Mouse (Mus musculus): ENCODE results near the gene Tmem130. TPM values are rescaled to one million over a fixed set of nuclear protein-coding genes. Genes with fewer than 3 reads are reported as not detected.

Gene Tmem130
- polyA plus RNA-seq, 1 experiment from 2014 or later = 0.12 TPM

GRCm38 (mm10) chr5:144694161-144694560, 67.5 kb downstream of the Tmem130 start:
- Histone ChIP-seq H3K4me3 (ENCODE audit: low read length) (no peak overlapping the region), H3K4me1 (ENCODE audit: control insufficient read depth, insufficient read depth, low read length) (no peaks in the 10 kb centered on the region), H3K9me3 (ENCODE audit: control insufficient read depth, low read length) (no peaks in the 10 kb centered on the region), H3K4me2 (replicated peaks; ENCODE audit: low read depth, low read length) (no peak overlapping the region), H3K27ac (ENCODE audit: low read depth, low read length) (no peak overlapping the region), H3K36me3 (ENCODE audit: control insufficient read depth, insufficient read depth, low read length) (no peaks in the 10 kb centered on the region), H3K9ac (ENCODE audit: low read depth, low read length) (no peak overlapping the region), H3K27me3 (ENCODE audit: control insufficient read depth, insufficient read depth, low read length) (no peaks in the 10 kb centered on the region)
- WGBS = 81% methylated on average over 4 of the region's 4 CpGs
- ATAC-seq (ENCODE audit: low FRiP score, low TSS enrichment) = no peak

GRCm38 (mm10) chr5:144691421-144691820, 70.2 kb downstream of the Tmem130 start:
- ATAC-seq (ENCODE audit: low FRiP score, low TSS enrichment) = no peak

GRCm38 (mm10) chr5:144688371-144688770, 73.2 kb downstream of the Tmem130 start:
- no peak for ATAC-seq (ENCODE audit: low FRiP score, low TSS enrichment)
- no peaks in the 10 kb centered on the region for H3K4me1 ChIP-seq (ENCODE audit: control insufficient read depth, insufficient read depth, low read length)
- WGBS = 76% methylated on average over 4 of the region's 4 CpGs
- no peak overlapping the region for H3K27ac ChIP-seq (ENCODE audit: low read depth, low read length)
- H3K4me2 ChIP-seq (replicated peaks; ENCODE audit: low read depth, low read length) = no peak overlapping the region
- no peaks in the 10 kb centered on the region for H3K9me3 ChIP-seq (ENCODE audit: control insufficient read depth, low read length)
- no peak overlapping the region for H3K9ac ChIP-seq (ENCODE audit: low read depth, low read length)
- H3K36me3 ChIP-seq (ENCODE audit: control insufficient read depth, insufficient read depth, low read length) = no peaks in the 10 kb centered on the region
- no peak overlapping the region for H3K4me3 ChIP-seq (ENCODE audit: low read length)
- no peaks in the 10 kb centered on the region for H3K27me3 ChIP-seq (ENCODE audit: control insufficient read depth, insufficient read depth, low read length)

More at GRCm38 (mm10) chr5:144691421-144691820, 70.2 kb downstream of the Tmem130 start:
- no peaks in the 10 kb centered on the region for H3K9me3 ChIP-seq (ENCODE audit: control insufficient read depth, low read length)
- no peaks in the 10 kb centered on the region for H3K36me3 ChIP-seq (ENCODE audit: control insufficient read depth, insufficient read depth, low read length)
- H3K4me2 ChIP-seq (replicated peaks; ENCODE audit: low read depth, low read length) = no peak overlapping the region
- no peak overlapping the region for H3K4me3 ChIP-seq (ENCODE audit: low read length)
- H3K9ac ChIP-seq (ENCODE audit: low read depth, low read length) = no peak overlapping the region
- H3K4me1 ChIP-seq (ENCODE audit: control insufficient read depth, insufficient read depth, low read length) = no peaks in the 10 kb centered on the region
- 46% methylated on average over 4 of the region's 4 CpGs for WGBS
- no peak overlapping the region for H3K27ac ChIP-seq (ENCODE audit: low read depth, low read length)
- H3K27me3 ChIP-seq (ENCODE audit: control insufficient read depth, insufficient read depth, low read length) = no peaks in the 10 kb centered on the region

Other genes with a start within 250 kb of the Tmem130 start
- 0.59 and 0.80 TPM in 2 replicates for gene Nptx2, start 215.9 kb downstream of the Tmem130 start, polyA plus RNA-seq (2014; fragmentation: Nextera tagmentation; extraction: Ambion mirVana)
- 73.2 and 110 TPM in 2 replicates for gene Trrap, start 5.9 kb upstream of the Tmem130 start, polyA plus RNA-seq (2014; fragmentation: Nextera tagmentation; extraction: Ambion mirVana)
- 13.5 and 20.2 TPM in 2 replicates for gene Smurf1, start 204.0 kb upstream of the Tmem130 start, polyA plus RNA-seq (2014; fragmentation: Nextera tagmentation; extraction: Ambion mirVana)